Mouse (Mus musculus): ENCODE data around the gene Gm42417.

- no peak for TF ChIP-seq POLR2A (IDR thresholded peaks at IDR 0.05; ENCODE audit: low read depth, low read length)
- no peak for TF ChIP-seq CTCF (IDR thresholded peaks at IDR 0.05; ENCODE audit: extremely low read depth, insufficient read length, insufficient replicate concordance, low read depth, low read length)
Observed at GRCm38 (mm10) chr1:36580384-36581207, 41.4 kb upstream of the Gm42417 start.
